Comparison of ENCODE assay signal across 8 mouse cellular contexts in the genomic region with DNA sequence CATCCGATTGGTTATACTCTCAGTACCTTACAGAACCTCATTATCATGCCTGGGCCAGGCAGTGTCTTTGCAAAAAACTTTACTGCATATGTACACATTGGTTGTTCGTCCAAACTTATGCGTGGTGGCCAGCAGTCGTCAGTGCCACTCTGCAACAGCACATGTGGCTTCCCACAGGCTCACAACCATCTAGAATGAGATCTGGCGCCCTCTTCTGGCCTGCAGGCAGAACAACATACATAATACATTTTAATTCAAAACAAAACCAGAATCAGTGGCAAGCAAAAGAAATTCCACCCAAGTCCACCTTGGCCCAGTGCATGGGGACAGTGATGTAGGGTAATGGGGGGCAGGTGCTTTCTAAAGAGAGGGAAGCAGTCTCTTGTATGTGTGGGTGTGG. TPM values are rescaled to one million over a fixed set of nuclear protein-coding genes. Genes with fewer than 3 reads are reported as not detected.
DNase-seq lines count a peak whose midpoint lies in the region; ATAC-seq and TF ChIP-seq lines count a peak whose summit lies in the region.
"Not testable (repeated sequence)": the region's sequence is repeated elsewhere in the genome, so short reads cannot be mapped to it uniquely, and the experiment has no call there.

No protein-coding gene starts in this region.

- H3K9ac ChIP-seq in hindbrain, embryonic 11.5 days (ENCODE audit: low read depth, low read length); limb, embryonic 11.5 days (ENCODE audit: low read length): not testable (repeated sequence)

- 42% methylated on average over 5 of the region's 5 CpGs for WGBS in bone marrow, adult 2 months
- 67% methylated on average over 5 of the region's 5 CpGs for WGBS in embryonic facial prominence, embryonic 10.5 days
- 58% methylated on average over 5 of the region's 5 CpGs for WGBS in hindbrain, embryonic 11.5 days
- 72% methylated on average over 5 of the region's 5 CpGs for WGBS in limb, embryonic 11.5 days

- ATAC-seq in hindbrain, embryonic 11.5 days (ENCODE audit: low FRiP score); limb, embryonic 11.5 days (ENCODE audit: insufficient number of reproducible peaks, low FRiP score, low TSS enrichment, low read depth): not testable (repeated sequence)
- ATAC-seq in megakaryocyte progenitor cell, adult 5-6 weeks (replicated peaks; ENCODE audit: poor library complexity), result 0 out of 2 replicates have a peak, but pooled peaks have one; percentile 11

- H3K4me1 ChIP-seq in bone marrow, adult 2 months (ENCODE audit: control insufficient read depth, insufficient read depth, low read length); hindbrain, embryonic 11.5 days (replicated peaks; ENCODE audit: control insufficient read depth, insufficient read depth, low read length); limb, embryonic 11.5 days (ENCODE audit: control insufficient read depth, insufficient read depth, low read length); testis, adult 2 months (ENCODE audit: control insufficient read depth, insufficient read depth, low read length): not testable (repeated sequence)
- H3K4me1 ChIP-seq in embryonic facial prominence, embryonic 10.5 days, result peaks cover 15% of the 10 kb centered on the region; the same call in 1 of the 2 replicates

- not testable (repeated sequence) for TF ChIP-seq POLR2A in bone marrow, adult 2 months (IDR thresholded peaks at IDR 0.05; ENCODE audit: borderline replicate concordance, control insufficient read depth, low read depth, low read length); testis, adult 2 months (IDR thresholded peaks at IDR 0.05; ENCODE audit: control insufficient read depth, low read depth, low read length)

- not testable (repeated sequence) for H3K36me3 ChIP-seq in embryonic facial prominence, embryonic 10.5 days (replicated peaks); hindbrain, embryonic 11.5 days (ENCODE audit: control insufficient read depth, insufficient read depth, low read length); limb, embryonic 11.5 days (ENCODE audit: control insufficient read depth, insufficient read depth, low read length); testis, adult 2 months (ENCODE audit: control insufficient read depth, insufficient read depth, low read length)

- H3K4me3 ChIP-seq in bone marrow, adult 2 months (replicated peaks; ENCODE audit: control insufficient read depth, low read depth, low read length); embryonic facial prominence, embryonic 10.5 days; hindbrain, embryonic 11.5 days (ENCODE audit: low read depth, low read length); limb, embryonic 11.5 days (ENCODE audit: low read depth, low read length); testis, adult 2 months (ENCODE audit: control insufficient read depth, low read depth, low read length): not testable (repeated sequence)

- not testable (repeated sequence) for H3K9me3 ChIP-seq in embryonic facial prominence, embryonic 10.5 days; hindbrain, embryonic 11.5 days (ENCODE audit: control insufficient read depth, low read length); limb, embryonic 11.5 days (ENCODE audit: control insufficient read depth, low read length)

- H3K27ac ChIP-seq in bone marrow, adult 2 months (ENCODE audit: control insufficient read depth, insufficient read depth, low read depth, low read length, poor library complexity); embryonic facial prominence, embryonic 10.5 days (replicated peaks); hindbrain, embryonic 11.5 days (ENCODE audit: low read depth, low read length); limb, embryonic 11.5 days (replicated peaks; ENCODE audit: low read depth, low read length); testis, adult 2 months (ENCODE audit: control insufficient read depth, insufficient read depth, low read depth, low read length): not testable (repeated sequence)

- peak; percentile 52; the same call in 1 of the 2 replicates for TF ChIP-seq CTCF in bone marrow, adult 2 months (IDR thresholded peaks at IDR 0.05; ENCODE audit: control insufficient read depth, insufficient read depth, low read length)
- TF ChIP-seq CTCF in testis, adult 2 months (IDR thresholded peaks at IDR 0.05; ENCODE audit: control insufficient read depth, insufficient read depth, insufficient replicate concordance, low read depth, low read length), result peak; percentile 55; the same call in 1 of the 2 replicates

- not testable (repeated sequence) for H3K27me3 ChIP-seq in embryonic facial prominence, embryonic 10.5 days (replicated peaks; ENCODE audit: low read depth, poor library complexity, severe bottlenecking); hindbrain, embryonic 11.5 days (ENCODE audit: control insufficient read depth, insufficient read depth, low read length); limb, embryonic 11.5 days (ENCODE audit: control insufficient read depth, insufficient read depth, low read length); testis, adult 2 months (ENCODE audit: control insufficient read depth, insufficient read depth, low read length)

- H3K4me2 ChIP-seq in hindbrain, embryonic 11.5 days (replicated peaks; ENCODE audit: low read depth, low read length); limb, embryonic 11.5 days (ENCODE audit: low read depth, severe bottlenecking): not testable (repeated sequence)

- DNase-seq in 3T3-L1 (ENCODE audit: low read depth, low spot score) (peak; percentile 13), ES-CJ7 (ENCODE audit: low read depth, low spot score) (peak; percentile 70)
- peak; percentile 28 for DNase-seq in embryonic facial prominence, embryonic 10.5 days (ENCODE audit: low spot score)
- DNase-seq in hindbrain, embryonic 11.5 days (ENCODE audit: low spot score), result peak; percentile 23
- peak; percentile 39 for DNase-seq in limb, embryonic 11.5 days (ENCODE audit: low spot score)

RNA-seq across cellular contexts. Expression of a gene that starts 12.3 kb away (rescaled TPM):
- polyA plus RNA-seq in bone marrow, adult 2 months (2011; ENCODE audit: insufficient read depth, insufficient read length, low replicate concordance, missing spikeins), result 45.8 and 78.0 TPM in 2 replicates
- 238 and 249 TPM in 2 replicates for polyA plus RNA-seq in embryonic facial prominence, embryonic 10.5 days (2016; fragmentation: Nextera tagmentation; extraction: Ambion mirVana)
- polyA plus RNA-seq in hindbrain, embryonic 11.5 days (2014; fragmentation: Nextera tagmentation; extraction: Ambion mirVana), result 366 and 377 TPM in 2 replicates
- polyA plus RNA-seq in limb, embryonic 11.5 days (2014; fragmentation: Nextera tagmentation; extraction: Ambion mirVana), result 258 and 272 TPM in 2 replicates
- total RNA-seq in megakaryocyte progenitor cell, adult 5-6 weeks (2015), result 162 TPM in 2 replicates
- 82.7 and 83.3 TPM in 2 replicates for total RNA-seq in megakaryocyte progenitor cell, adult 5-6 weeks (2017)
- polyA plus RNA-seq in testis, adult 2 months (2012; rRNA removed), result 637 and 782 TPM in 2 replicates

RNA-seq across cellular contexts. Expression of a gene that starts 38.0 kb away (rescaled TPM):
- 4.7 and 5.9 TPM in 2 replicates for polyA plus RNA-seq in bone marrow, adult 2 months (2011; ENCODE audit: insufficient read depth, insufficient read length, low replicate concordance, missing spikeins)
- 7.3 and 7.6 TPM in 2 replicates for polyA plus RNA-seq in embryonic facial prominence, embryonic 10.5 days (2016; fragmentation: Nextera tagmentation; extraction: Ambion mirVana)
- 9.2 and 10.7 TPM in 2 replicates for polyA plus RNA-seq in hindbrain, embryonic 11.5 days (2014; fragmentation: Nextera tagmentation; extraction: Ambion mirVana)
- 6.9 and 8.3 TPM in 2 replicates for polyA plus RNA-seq in limb, embryonic 11.5 days (2014; fragmentation: Nextera tagmentation; extraction: Ambion mirVana)
- total RNA-seq in megakaryocyte progenitor cell, adult 5-6 weeks (2015), result 6.4 and 7.7 TPM in 2 replicates
- total RNA-seq in megakaryocyte progenitor cell, adult 5-6 weeks (2017), result 6.5 and 7.8 TPM in 2 replicates
- 5.3 and 5.4 TPM in 2 replicates for polyA plus RNA-seq in testis, adult 2 months (2012; rRNA removed)

Comparison
In these comparisons a context has a peak if more than half of its experiments do, and no peak if none do; other contexts are left out.
1. DNase-seq: peak in every context shown above with its lines; median percentile 70 in ES-CJ7; 39 in limb, embryonic 11.5 days; 28 in embryonic facial prominence, embryonic 10.5 days; 23 in hindbrain, embryonic 11.5 days; 13 in 3T3-L1.